Mouse (Mus musculus) Patski (cell line): ENCODE measurements around the gene Sept4. TPM values are rescaled to one million over a fixed set of nuclear protein-coding genes. Genes with fewer than 3 reads are reported as not detected.

Experiments used
- ATAC-seq: fragments of 100-300 bp; one replicate; pipeline ENCODE4 v1.8.0; 2021
- CTCF ChIA-PET: fragments of 350-600 bp; sonication (Branson Sonifier 250); formaldehyde crosslinking; loops from one replicate; lab custom pipeline; 2022; ENCODE audit warnings: inconsistent platforms; lab: Charles Lee
- POLR2A ChIA-PET: fragments of 350-600 bp; sonication (Branson Sonifier 250); formaldehyde crosslinking; loops from one replicate; lab custom pipeline; 2022; ENCODE audit warnings: antibody characterized with exemption, inconsistent platforms; lab: Charles Lee
- DNase-seq: peaks from one replicate; pipeline ENCODE4 v3.0.0-alpha.2; 2011; ENCODE audit warnings: low read depth, low spot score
- H3K27me3 ChIP-seq: fragments of 371-371 bp; one replicate; pipeline ENCODE4 v1.5.1; 2021
- CTCF ChIP-seq: fragments of 100-300 bp; IDR thresholded peaks from one replicate; pipeline ENCODE4 v1.5.1; 2021
- in situ Hi-C: fragments of 300-500 bp; cut with MboI; formaldehyde crosslinking; loops from 3 replicates; pipeline ENCODE4 v1.11.1; 2018; ENCODE audit warnings: low pct_unique_long_range_greater_than_20kb, mixed read lengths
- polyA plus RNA-seq: library from polyadenylated mRNA; unstranded; gene quantifications from one replicate; pipeline ENCODE4 v1.2.3, GENCODE M21; 2021

Sept4 gene
- polyA plus RNA-seq, 1 experiment from 2014 or later = 458 TPM

GRCm38 (mm10) chr11:87596492-87596891 lies 27.8 kb downstream of the Sept4 start:
- in situ Hi-C loops = no loop called here
- H3K27me3 ChIP-seq = no peaks in the 10 kb centered on the region
- POLR2A ChIA-PET = interaction anchor here (1.0 to 1.6 kb wide), 2 partner anchors 17 to 19 kb away, joined by 3 to 7 read pairs; no protein-coding TSS in a partner anchor
- DNase-seq (no peak), ATAC-seq (no peak)
- CTCF ChIA-PET = no interaction called here
- TF ChIP-seq CTCF = no peak

GRCm38 (mm10) chr11:87597061-87597460 lies 28.4 kb downstream of the Sept4 start:
- CTCF ChIA-PET = no interaction called here
- no peak for TF ChIP-seq CTCF
- no peak for DNase-seq
- no peak for ATAC-seq
- in situ Hi-C loops = no loop called here
- POLR2A ChIA-PET = no interaction called here
- H3K27me3 ChIP-seq = no peaks in the 10 kb centered on the region

- CTCF ChIA-PET = no interaction called here
- DNase-seq (no peak), ATAC-seq (no peak)
- H3K27me3 ChIP-seq = no peaks in the 10 kb centered on the region
- POLR2A ChIA-PET = no interaction called here
- in situ Hi-C loops = no loop called here
- TF ChIP-seq CTCF = no peak
These were observed 30.8 kb downstream of the Sept4 start for GRCm38 (mm10) chr11:87599395-87600089.

- ChIA-PET CTCF (interaction anchor here (1.0 kb wide), 1 partner anchor 16 kb away, joined by 3 read pairs; no protein-coding TSS in a partner anchor), POLR2A (no interaction called here)
- DNase-seq (no peak), ATAC-seq (no peak)
- no peak for TF ChIP-seq CTCF
- in situ Hi-C loops = no loop called here
- no peaks in the 10 kb centered on the region for H3K27me3 ChIP-seq
These were observed 31.7 kb downstream of the Sept4 start for GRCm38 (mm10) chr11:87600322-87600853.

- no peak for ATAC-seq
- in situ Hi-C loops = no loop called here
- no peak for TF ChIP-seq CTCF
- DNase-seq = no peak
- CTCF ChIA-PET = interaction anchor here (1.3 kb wide), 1 partner anchor 14 kb away, joined by 3 read pairs; no protein-coding TSS in a partner anchor
- H3K27me3 ChIP-seq = no peaks in the 10 kb centered on the region
- POLR2A ChIA-PET = interaction anchor here (0.7 to 0.9 kb wide), 2 partner anchors 20 to 36 kb away, joined by 3 read pairs; no protein-coding TSS in a partner anchor
These were observed 33.5 kb downstream of the Sept4 start for GRCm38 (mm10) chr11:87602234-87602633.

- ChIA-PET POLR2A (interaction anchor here (1.4 kb wide), 1 partner anchor 8 kb away, joined by 4 read pairs; no protein-coding TSS in a partner anchor), CTCF (no interaction called here)
- in situ Hi-C loops = no loop called here
These were observed 34.9 kb downstream of the Sept4 start for GRCm38 (mm10) chr11:87603571-87603970.

GRCm38 (mm10) chr11:87609264-87609663 lies 40.6 kb downstream of the Sept4 start:
- no peak for TF ChIP-seq CTCF
- DNase-seq (no peak), ATAC-seq (no peak)
- ChIA-PET POLR2A (no interaction called here), CTCF (no interaction called here)
- H3K27me3 ChIP-seq = no peaks in the 10 kb centered on the region
- in situ Hi-C loops = no loop called here

More at GRCm38 (mm10) chr11:87603571-87603970, 34.9 kb downstream of the Sept4 start:
- no peaks in the 10 kb centered on the region for H3K27me3 ChIP-seq
- DNase-seq (no peak), ATAC-seq (no peak)
- no peak for TF ChIP-seq CTCF

- ChIA-PET POLR2A (interaction anchor here (1.2 kb wide), 1 partner anchor 11 kb away, joined by 4 read pairs; no protein-coding TSS in a partner anchor), CTCF (no interaction called here)
- DNase-seq (no peak), ATAC-seq (no peak)
- in situ Hi-C loops = no loop called here
- H3K27me3 ChIP-seq = no peaks in the 10 kb centered on the region
- no peak for TF ChIP-seq CTCF
These were observed 42.8 kb downstream of the Sept4 start for GRCm38 (mm10) chr11:87611547-87611946.

- TF ChIP-seq CTCF = no peak
- POLR2A ChIA-PET = no interaction called here
- in situ Hi-C loops = no loop called here
- CTCF ChIA-PET = no interaction called here
- DNase-seq (no peak), ATAC-seq (no peak)
- no peaks in the 10 kb centered on the region for H3K27me3 ChIP-seq
These were observed 45.3 kb downstream of the Sept4 start for GRCm38 (mm10) chr11:87613972-87614371.

- no peak for DNase-seq
- no peak for TF ChIP-seq CTCF
- ChIA-PET POLR2A (no interaction called here), CTCF (interaction anchor here (0.8 to 1.3 kb wide), 3 partner anchors 13 to 206 kb away, joined by 3 read pairs; no protein-coding TSS in a partner anchor)
- in situ Hi-C loops = no loop called here
- ATAC-seq = no peak
- no peaks in the 10 kb centered on the region for H3K27me3 ChIP-seq
These were observed 46.8 kb downstream of the Sept4 start for GRCm38 (mm10) chr11:87615551-87615950.

- in situ Hi-C loops = no loop called here
- no peak for TF ChIP-seq CTCF
- H3K27me3 ChIP-seq = no peaks in the 10 kb centered on the region
- ATAC-seq (no peak), DNase-seq (no peak)
- ChIA-PET CTCF (interaction anchor here (0.8 to 1.3 kb wide), 3 partner anchors 14 to 206 kb away, joined by 3 read pairs; no protein-coding TSS in a partner anchor), POLR2A (no interaction called here)
These were observed 47.2 kb downstream of the Sept4 start for GRCm38 (mm10) chr11:87615952-87616351.
